Mouse (Mus musculus): ENCODE results near the gene Gm8011.
"Not testable (repeated sequence)": the region's sequence is repeated elsewhere in the genome, so short reads cannot be mapped to it uniquely, and the experiment has no call there.

- TF ChIP-seq MAX (IDR thresholded peaks at IDR 0.05); CTCF (IDR thresholded peaks at IDR 0.05; ENCODE audit: control insufficient read depth, insufficient read depth, insufficient read length); FOSL1 (IDR thresholded peaks at IDR 0.05; ENCODE audit: insufficient read depth, low read length, poor library complexity, severe bottlenecking); CEBPB (IDR thresholded peaks at IDR 0.05; ENCODE audit: low read depth); USF1 (IDR thresholded peaks at IDR 0.05; ENCODE audit: low read depth); MYOG (IDR thresholded peaks at IDR 0.05; ENCODE audit: control insufficient read depth, extremely low read depth, insufficient read length): not testable (repeated sequence)
These were observed 38.6 kb downstream of the Gm8011 start, which contains the start of gene Gm8020 for GRCm38 (mm10) chr14:42502249-42502648.

Data from C2C12 (cell line).